Mouse (Mus musculus) forebrain, postnatal 0 days (tissue): Measurements from ENCODE around the gene Kcnc1. TPM values are rescaled to one million over a fixed set of nuclear protein-coding genes. Genes with fewer than 3 reads are reported as not detected.

ENCODE experiments used
- ATAC-seq: fragments of 200-750 bp; cut with Nextera tagmentation; 2 replicates; pipeline ENCODE4 v1.8.0; 2017; ENCODE audit warnings: mild to moderate bottlenecking, moderate library complexity
- DNase-seq: peaks from one replicate; pipeline ENCODE4 v3.0.0-alpha.2; 2015
- H3K27ac ChIP-seq: fragments of 300-500 bp; sonication (generic); 2 replicates; pipeline ENCODE4 v1.5.1; 2014; ENCODE audit warnings: low read depth, mild to moderate bottlenecking, antibody characterized with exemption, low read length, moderate library complexity, mixed read lengths
- H3K27me3 ChIP-seq: fragments of 300-500 bp; sonication (generic); 2 replicates; pipeline ENCODE4 v1.6.1; 2014; ENCODE audit warnings: mild to moderate bottlenecking, low read length, mixed read lengths; ENCODE audit not compliant: insufficient read depth
- H3K36me3 ChIP-seq: fragments of 300-500 bp; sonication (generic); 2 replicates; pipeline ENCODE4 v1.6.1; 2014; ENCODE audit warnings: mild to moderate bottlenecking, moderate library complexity; ENCODE audit not compliant: insufficient read depth
- H3K4me1 ChIP-seq: fragments of 300-500 bp; sonication (generic); 2 replicates; pipeline ENCODE4 v1.6.1; 2014; ENCODE audit warnings: antibody characterized with exemption; ENCODE audit not compliant: insufficient read depth
- H3K4me2 ChIP-seq: fragments of 300-500 bp; sonication (generic); 2 replicates; pipeline ENCODE4 v1.6.1; 2014; ENCODE audit warnings: low read depth, mild to moderate bottlenecking, moderate library complexity
- H3K4me3 ChIP-seq: fragments of 300-500 bp; sonication (generic); 2 replicates; pipeline ENCODE4 v1.5.1; 2014; ENCODE audit warnings: low read depth, low read length, mixed read lengths
- H3K9ac ChIP-seq: fragments of 300-500 bp; sonication (generic); 2 replicates; pipeline ENCODE4 v1.6.1; 2014; ENCODE audit warnings: mild to moderate bottlenecking
- H3K9me3 ChIP-seq: fragments of 300-500 bp; sonication (generic); 2 replicates; pipeline ENCODE4 v1.6.1; 2016; ENCODE audit warnings: low read length
- CTCF ChIP-seq: sonication (generic); IDR thresholded peaks from 2 replicates; pipeline ENCODE4 v1.5.1; 2016; ENCODE audit warnings: antibody characterized with exemption, control low read depth, low read depth
- WGBS: fragments of 180-500 bp; shearing (Covaris S2); extraction: QIAGEN DNeasy Blood & Tissue Kit; methylation state at CpG from one replicate; pipeline ENCODE4 v1.1.7; 2014; 5-methylcytosine and 5-hydroxymethylcytosine counted together
- polyA plus RNA-seq: library from polyadenylated mRNA; unstranded; fragments of >200 nt; fragmentation: Nextera tagmentation; extraction: Ambion mirVana; gene quantifications from 2 replicates; pipeline ENCODE4 v1.2.1, GENCODE M21; 2015
- total RNA-seq: library from RNA; depleted of rRNA; stranded (reverse); fragments of >200 nt; gene quantifications from 2 replicates; pipeline ENCODE4 v1.2.3, GENCODE M21; 2014

Gene Kcnc1
- total and polyA plus RNA-seq, 2 experiments from 2014 or later: 22.8 to 23.3 TPM

GRCm38 (mm10) chr7:46361776-46362175, 34.5 kb upstream of the Kcnc1 start:
- Histone ChIP-seq H3K4me3 (no peak overlapping the region), H3K27me3 (no peaks in the 10 kb centered on the region)

GRCm38 (mm10) chr7:46364154-46364553, 32.1 kb upstream of the Kcnc1 start:
- no peak for DNase-seq
- Histone ChIP-seq H3K27me3 (no peaks in the 10 kb centered on the region), H3K4me1 (no peaks in the 10 kb centered on the region), H3K4me2 (no peak overlapping the region), H3K36me3 (no peaks in the 10 kb centered on the region), H3K9ac (no peak overlapping the region), H3K27ac (no peak overlapping the region), H3K4me3 (no peak overlapping the region), H3K9me3 (no peaks in the 10 kb centered on the region)
- no peak for ATAC-seq
- 42% methylated on average over 4 of the region's 5 CpGs for WGBS
- TF ChIP-seq CTCF: no peak

More at GRCm38 (mm10) chr7:46361776-46362175, 34.5 kb upstream of the Kcnc1 start:
- DNase-seq (no peak), ATAC-seq (no peak)
- Histone ChIP-seq H3K9me3 (no peaks in the 10 kb centered on the region), H3K4me2 (no peak overlapping the region), H3K4me1 (no peaks in the 10 kb centered on the region), H3K36me3 (no peaks in the 10 kb centered on the region), H3K9ac (no peak overlapping the region), H3K27ac (no peak overlapping the region)
- no peak for TF ChIP-seq CTCF

GRCm38 (mm10) chr7:46365810-46366209, 30.5 kb upstream of the Kcnc1 start:
- no peak for TF ChIP-seq CTCF
- Histone ChIP-seq H3K4me1 (no peaks in the 10 kb centered on the region), H3K27me3 (no peaks in the 10 kb centered on the region), H3K9ac (no peak overlapping the region), H3K9me3 (no peaks in the 10 kb centered on the region), H3K27ac (no peak overlapping the region), H3K36me3 (no peaks in the 10 kb centered on the region), H3K4me3 (no peak overlapping the region), H3K4me2 (no peak overlapping the region)
- DNase-seq (no peak), ATAC-seq (no peak)
- WGBS: 91% methylated on average over 1 of the region's 1 CpGs

GRCm38 (mm10) chr7:46371104-46371503, 25.2 kb upstream of the Kcnc1 start:
- Histone ChIP-seq H3K4me2 (no peak overlapping the region), H3K4me3 (no peak overlapping the region), H3K9me3 (no peaks in the 10 kb centered on the region), H3K27me3 (peaks cover 20% of the 10 kb centered on the region), H3K27ac (no peak overlapping the region), H3K9ac (no peak overlapping the region), H3K36me3 (no peaks in the 10 kb centered on the region), H3K4me1 (no peaks in the 10 kb centered on the region)
- DNase-seq (no peak), ATAC-seq (no peak)
- 67% methylated on average over 4 of the region's 4 CpGs for WGBS
- TF ChIP-seq CTCF: no peak

- peak within 1 kb of the TSS; percentile 14 for H3K9ac ChIP-seq
- DNase-seq (no peak), ATAC-seq (peak; percentile 2; the same call in 1 of the 2 replicates)
- H3K4me2 ChIP-seq: peak within 1 kb of the TSS; percentile 44
- H3K4me3 ChIP-seq: peak within 1 kb of the TSS; percentile 27
- H3K27ac ChIP-seq: no peak within 1 kb of the TSS
- H3K4me1 ChIP-seq: 0 out of 2 replicates have a peak, but pooled peaks cover 4% of the 10 kb centered on the region
- no peaks in the 10 kb centered on the region for H3K36me3 ChIP-seq
- H3K27me3 ChIP-seq: peaks cover 48% of the 10 kb centered on the region
- H3K9me3 ChIP-seq: no peaks in the 10 kb centered on the region
- TF ChIP-seq CTCF: no peak
- WGBS: 3% methylated on average over 44 of the region's 44 CpGs
These were observed 19.9 kb upstream of the Kcnc1 start, which contains the start of gene Myod1 for GRCm38 (mm10) chr7:46376172-46377007. TSS of gene Myod1 (plus strand) at chr7:46376474.

GRCm38 (mm10) chr7:46377008-46377346, 19.3 kb upstream of the Kcnc1 start:
- Histone ChIP-seq H3K27ac (no peak overlapping the region), H3K9ac (peak overlapping the region; percentile 14), H3K27me3 (peaks cover 48% of the 10 kb centered on the region), H3K36me3 (no peaks in the 10 kb centered on the region), H3K4me3 (peak overlapping the region; percentile 27), H3K4me2 (peak overlapping the region; percentile 44), H3K9me3 (no peaks in the 10 kb centered on the region), H3K4me1 (0 out of 2 replicates have a peak, but pooled peaks cover 4% of the 10 kb centered on the region)
- DNase-seq: peak; percentile 30
- under 1% methylated on average over 33 of the region's 33 CpGs for WGBS
- TF ChIP-seq CTCF: peak; percentile 71
- peak; percentile 52 for ATAC-seq

- peaks cover 48% of the 10 kb centered on the region for H3K27me3 ChIP-seq
- WGBS: 2% methylated on average over 22 of the region's 22 CpGs
- DNase-seq (peak; percentile 41), ATAC-seq (0 out of 2 replicates have a peak, but pooled peaks have one; percentile 19)
- peak; percentile 68 for TF ChIP-seq CTCF
- no peaks in the 10 kb centered on the region for H3K9me3 ChIP-seq
- 0 out of 2 replicates have a peak, but pooled peaks cover 4% of the 10 kb centered on the region for H3K4me1 ChIP-seq
- no peak overlapping the region for H3K9ac ChIP-seq
- H3K27ac ChIP-seq: no peak overlapping the region
- H3K4me2 ChIP-seq: peak overlapping the region; percentile 44
- no peaks in the 10 kb centered on the region for H3K36me3 ChIP-seq
- H3K4me3 ChIP-seq: peak overlapping the region; percentile 20
These were observed 18.2 kb upstream of the Kcnc1 start for GRCm38 (mm10) chr7:46378123-46378522.
